Mouse (Mus musculus): ENCODE results near the gene Gm42674. TPM values are rescaled to one million over a fixed set of nuclear protein-coding genes. Genes with fewer than 3 reads are reported as not detected.

The Gm42674 gene
- total RNA-seq, 2 experiments from 2014 or later = 2.9 TPM; not detected in 1

DNA sequence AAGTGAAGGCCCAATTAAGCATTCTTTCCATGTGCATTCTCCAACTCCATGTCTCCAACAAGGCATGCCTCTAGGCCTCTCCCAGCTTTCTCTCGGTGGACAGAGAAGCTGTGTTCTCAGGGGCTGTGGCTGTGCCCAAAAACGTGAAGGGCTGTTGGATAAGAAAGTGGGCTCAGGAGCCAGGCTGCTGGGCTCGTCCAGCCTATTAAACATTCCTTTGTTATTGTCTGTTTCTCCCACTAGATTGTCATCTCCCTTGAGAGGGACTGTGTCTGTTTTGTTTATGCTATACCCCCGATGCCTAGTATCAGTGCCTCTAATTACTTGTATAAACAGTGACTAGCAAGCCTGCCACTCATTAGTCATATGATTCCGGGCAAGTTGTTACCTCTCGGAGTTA, 4.0 kb upstream of the Gm42674 start:
- no peak for ATAC-seq (ENCODE audit: poor library complexity, severe bottlenecking)

DNA sequence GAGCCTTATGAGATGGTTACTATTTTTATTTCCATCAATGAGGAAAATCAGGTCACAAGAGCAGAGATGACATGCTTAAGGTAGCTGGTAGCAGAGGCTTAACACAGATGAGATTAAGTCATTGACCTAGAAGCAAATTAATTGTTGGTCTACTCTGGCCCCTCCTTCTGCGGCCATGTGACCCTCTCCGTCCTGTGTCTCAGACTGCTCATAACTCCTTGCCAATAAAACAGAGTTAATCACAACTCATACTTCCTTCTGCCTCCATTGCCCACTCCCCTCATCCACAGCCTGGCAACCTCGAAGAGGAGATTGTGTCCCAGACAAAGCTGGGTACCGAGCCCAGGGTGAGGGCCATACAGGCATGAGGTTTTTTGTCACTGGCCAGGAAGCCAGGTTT, 3.5 kb upstream of the Gm42674 start:
- ATAC-seq (ENCODE audit: poor library complexity, severe bottlenecking) = peak; percentile 42; the same call in 1 of the 2 replicates

DNA sequence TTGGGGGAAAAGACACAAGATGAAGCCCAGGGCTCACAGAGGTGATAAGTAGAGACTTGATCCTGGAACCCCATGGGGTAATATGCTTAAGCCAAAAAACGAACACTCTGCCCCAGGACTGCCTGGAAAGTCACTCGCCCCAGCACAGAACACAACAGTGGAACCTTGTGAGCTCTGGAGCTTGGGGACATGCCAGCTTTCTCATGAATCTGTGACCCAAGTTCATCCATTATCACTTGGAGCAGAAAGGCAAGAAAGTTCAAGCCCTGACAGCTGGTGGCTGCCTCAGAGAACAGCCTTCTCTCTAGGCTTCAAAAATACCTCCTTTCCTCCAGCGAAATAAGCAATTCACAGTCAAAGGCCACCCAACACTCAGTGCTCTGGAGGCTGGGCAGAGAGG, 2.3 kb upstream of the Gm42674 start:
- ATAC-seq (ENCODE audit: poor library complexity, severe bottlenecking) = no peak

GRCm38 (mm10) chr3:90600036-90600435, 1.7 kb upstream of the Gm42674 start:
- no peak for ATAC-seq (ENCODE audit: poor library complexity, severe bottlenecking)

GRCm38 (mm10) chr3:90600458-90601195, 1.1 kb upstream of the Gm42674 start:
- no peak for ATAC-seq (ENCODE audit: poor library complexity, severe bottlenecking)

DNA sequence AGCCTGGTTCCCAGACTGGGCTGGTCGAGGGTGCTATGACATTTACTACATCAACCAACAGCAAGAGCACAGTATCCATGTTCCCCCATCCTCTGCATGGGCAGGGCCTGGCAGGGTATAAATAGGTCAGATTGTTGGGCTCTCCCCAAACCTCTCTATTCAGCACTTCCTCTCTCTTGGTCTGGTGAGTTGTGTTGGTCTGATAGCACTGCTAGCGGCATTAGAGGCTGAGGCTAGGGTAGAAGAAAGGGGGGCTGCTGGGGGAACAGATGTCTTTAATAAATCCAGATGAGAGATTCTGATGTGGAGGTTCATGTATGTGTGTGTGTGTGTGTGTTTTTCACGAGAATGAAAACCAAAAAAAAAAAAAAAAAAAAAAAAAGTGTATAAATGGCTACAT, 1.9 kb downstream of the Gm42674 start, which contains the start of gene S100a4:
Gene S100a4 (plus strand): TSS at position 149 of the 400 bp plus-strand sequence.
- ATAC-seq (ENCODE audit: poor library complexity, severe bottlenecking) = peak; percentile 85

GRCm38 (mm10) chr3:90604416-90604815, 2.7 kb downstream of the Gm42674 start:
- ATAC-seq (ENCODE audit: poor library complexity, severe bottlenecking) = peak; percentile 53

GRCm38 (mm10) chr3:90605049-90605448, 3.3 kb downstream of the Gm42674 start:
- peak; percentile 37 for ATAC-seq (ENCODE audit: poor library complexity, severe bottlenecking)

- ATAC-seq (ENCODE audit: poor library complexity, severe bottlenecking) = no peak
Measured at GRCm38 (mm10) chr3:90605736-90606135, 4.0 kb downstream of the Gm42674 start.

DNA sequence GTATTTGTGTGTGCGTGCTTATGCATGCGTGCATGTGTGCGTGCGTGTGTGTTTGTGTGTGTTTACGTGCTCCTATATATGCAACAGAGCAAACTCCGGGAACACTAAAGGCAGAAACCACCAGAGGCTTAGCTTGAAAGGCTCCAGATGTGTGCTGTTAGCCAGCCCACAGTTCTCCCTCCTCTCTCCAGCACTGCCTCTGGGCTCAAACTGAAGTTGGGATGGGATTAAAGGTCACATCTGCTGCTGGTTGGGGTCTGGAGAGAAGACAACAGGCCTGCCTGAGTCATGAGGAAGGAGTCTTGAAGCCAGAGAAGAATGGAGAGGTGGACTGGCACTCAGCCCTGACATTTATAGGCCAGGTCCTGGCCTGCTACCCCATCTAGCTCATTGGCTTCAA, 4.5 kb downstream of the Gm42674 start:
- no peak for ATAC-seq (ENCODE audit: poor library complexity, severe bottlenecking)

DNA sequence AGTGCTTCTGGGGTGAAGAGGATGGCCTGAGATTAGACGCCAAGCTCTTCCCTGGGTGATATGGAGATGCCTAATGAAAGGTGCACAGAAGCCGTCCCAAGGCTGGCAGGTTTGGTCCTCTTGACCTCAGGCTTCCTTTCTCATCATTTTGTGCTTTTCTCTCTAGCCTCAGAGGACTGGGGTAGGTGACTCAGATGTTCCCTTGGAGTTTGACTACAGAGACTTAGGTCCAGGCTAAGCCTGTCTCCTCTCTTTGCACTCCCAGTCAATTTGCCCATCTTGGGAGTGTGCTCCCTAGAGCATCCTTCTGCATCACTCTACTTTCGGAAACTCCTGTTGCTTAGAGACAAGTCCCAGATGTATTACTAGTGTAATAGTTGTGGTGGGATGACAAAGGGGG, 5.7 kb downstream of the Gm42674 start:
- no peak for ATAC-seq (ENCODE audit: poor library complexity, severe bottlenecking)

DNA sequence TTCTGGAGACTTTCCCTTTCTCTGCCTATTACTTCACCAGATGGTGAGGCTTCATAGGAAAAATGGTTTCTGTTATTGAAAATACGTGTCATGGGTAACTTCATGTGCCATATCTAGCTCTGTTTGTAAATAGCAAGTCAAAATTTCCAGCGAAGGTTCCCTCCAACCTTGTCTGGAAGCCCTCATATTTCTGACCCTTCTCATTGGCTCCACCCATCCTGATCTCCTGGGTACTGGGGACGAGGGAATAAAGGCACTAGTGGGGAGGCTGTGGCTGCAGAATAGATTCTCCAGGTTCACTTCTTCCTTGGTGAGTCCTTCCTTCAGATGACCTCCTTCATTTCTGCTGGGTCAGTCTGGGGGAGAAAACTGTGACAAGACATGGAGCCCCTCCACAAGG, 6.5 kb downstream of the Gm42674 start, which contains the start of gene S100a5:
Gene S100a5 (plus strand): TSS at position 301 of the 400 bp plus-strand sequence.
- no peak for ATAC-seq (ENCODE audit: poor library complexity, severe bottlenecking)

- no peak for ATAC-seq (ENCODE audit: poor library complexity, severe bottlenecking)
Measured at GRCm38 (mm10) chr3:90609102-90609501, 7.4 kb downstream of the Gm42674 start.

GRCm38 (mm10) chr3:90611494-90611893, 9.8 kb downstream of the Gm42674 start:
- no peak for ATAC-seq (ENCODE audit: poor library complexity, severe bottlenecking)

DNA sequence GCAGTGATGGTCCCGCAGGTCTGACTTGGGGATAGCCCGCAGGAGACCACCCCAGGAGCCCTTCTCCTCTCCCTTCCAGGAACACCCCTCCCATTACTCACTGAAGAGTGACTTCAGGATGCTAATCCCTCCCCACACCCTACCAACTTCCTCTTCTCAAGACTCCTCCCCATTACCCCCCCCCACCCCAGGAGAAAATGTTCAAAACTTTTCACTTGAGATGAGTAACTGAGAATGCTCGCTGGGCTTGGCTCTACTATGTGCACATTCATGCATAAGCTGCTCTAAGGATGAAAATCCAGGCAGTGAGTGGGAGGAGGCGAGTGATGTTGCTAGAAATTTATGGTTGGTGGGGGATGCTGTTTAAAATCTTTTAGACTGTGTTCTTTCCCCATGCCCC, 10.4 kb downstream of the Gm42674 start:
- ATAC-seq (ENCODE audit: poor library complexity, severe bottlenecking) = peak; percentile 41

DNA sequence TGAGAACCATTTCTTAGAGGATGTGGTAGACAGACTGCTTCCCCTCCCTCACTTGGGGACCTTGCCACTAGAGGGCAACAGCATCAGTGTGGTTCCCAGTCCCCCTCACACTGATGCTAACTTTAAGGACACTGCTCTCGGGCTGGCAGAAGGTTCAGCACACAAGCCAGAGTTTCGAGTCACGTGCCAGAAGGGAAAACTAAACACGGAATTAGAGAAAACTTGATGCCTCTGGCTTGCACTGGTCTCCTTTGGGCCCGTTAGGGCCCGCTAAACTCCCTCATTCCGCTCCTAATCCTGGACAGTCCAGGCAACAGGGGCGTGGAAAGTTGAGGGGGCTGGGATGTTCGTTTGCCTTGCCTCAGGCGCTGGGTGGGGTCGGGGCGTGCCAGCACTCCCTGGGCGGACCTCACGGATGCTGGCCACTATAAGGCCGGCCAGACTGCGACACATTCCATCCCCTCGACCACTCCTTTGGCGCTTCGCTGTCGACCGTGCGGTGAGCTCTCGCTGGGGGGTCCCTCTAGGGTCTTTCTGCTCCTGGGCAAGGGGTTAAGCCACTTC, 11.1 kb downstream of the Gm42674 start, which contains the start of gene S100a6:
Gene S100a6 (plus strand): TSS at position 155 of the 564 bp plus-strand sequence.
- ATAC-seq (ENCODE audit: poor library complexity, severe bottlenecking) = peak; percentile 77

- 0 out of 2 replicates have a peak, but pooled peaks have one; percentile 19 for ATAC-seq (ENCODE audit: poor library complexity, severe bottlenecking)
Measured at GRCm38 (mm10) chr3:90613461-90614147, 11.9 kb downstream of the Gm42674 start.

DNA sequence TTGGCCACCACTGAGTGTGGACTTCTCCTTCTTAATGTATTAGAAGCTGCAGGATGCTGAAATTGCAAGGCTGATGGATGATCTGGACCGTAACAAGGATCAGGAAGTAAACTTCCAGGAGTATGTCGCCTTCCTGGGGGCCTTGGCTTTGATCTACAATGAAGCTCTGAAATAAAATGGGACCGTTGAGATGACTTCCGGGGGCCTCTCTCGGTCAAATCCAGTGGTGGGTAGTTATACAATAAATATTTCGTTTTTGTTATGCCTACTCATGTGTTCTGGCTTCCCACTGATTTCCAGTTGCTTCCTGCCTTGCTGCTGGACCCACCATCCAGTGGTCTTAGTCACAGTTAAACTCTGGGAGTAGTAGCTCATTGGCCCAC, 12.4 kb downstream of the Gm42674 start:
- ATAC-seq (ENCODE audit: poor library complexity, severe bottlenecking) = no peak

GRCm38 (mm10) chr3:90614611-90615251, 13.0 kb downstream of the Gm42674 start:
- ATAC-seq (ENCODE audit: poor library complexity, severe bottlenecking) = no peak

GRCm38 (mm10) chr3:90615415-90615814, 13.7 kb downstream of the Gm42674 start:
- peak; percentile 56 for ATAC-seq (ENCODE audit: poor library complexity, severe bottlenecking)

- ATAC-seq (ENCODE audit: poor library complexity, severe bottlenecking) = no peak
Measured at GRCm38 (mm10) chr3:90615911-90616310, 14.2 kb downstream of the Gm42674 start.
